Mouse (Mus musculus) kidney, postnatal 4 days (tissue): ENCODE measurements around the gene Ubald2.
A peak's percentile ranks its signal among the peaks of the same experiment; 100 is the strongest.

Source experiments
- DNase-seq, 2 experiments: peaks; one replicate each; pipeline ENCODE4 v3.0.0; 2021; ENCODE audit warnings: mixed read lengths in 2 of 2

Ubald2 gene

GRCm38 (mm10) chr11:116434287-116434966 lies 533 bp downstream of the Ubald2 start:
- peak; percentile 77 to 86 for DNase-seq

GRCm38 (mm10) chr11:116434967-116435752 lies 1.3 kb downstream of the Ubald2 start:
- peak; percentile 40 to 61 for DNase-seq

GRCm38 (mm10) chr11:116435992-116436724 lies 2.3 kb downstream of the Ubald2 start:
- DNase-seq = no peak

GRCm38 (mm10) chr11:116436725-116437331 lies 2.9 kb downstream of the Ubald2 start:
- DNase-seq = peak; percentile 46 to 57

GRCm38 (mm10) chr11:116437541-116437940 lies 3.6 kb downstream of the Ubald2 start:
- DNase-seq = no peak

GRCm38 (mm10) chr11:116439269-116440240 lies 5.7 kb downstream of the Ubald2 start:
- peak in 1 of 2 experiments; percentile 27 for DNase-seq

- peak; percentile 47 to 58 for DNase-seq
Observed at GRCm38 (mm10) chr11:116440408-116441068, 6.6 kb downstream of the Ubald2 start.

GRCm38 (mm10) chr11:116442129-116442866 lies 8.4 kb downstream of the Ubald2 start:
- DNase-seq = no peak

GRCm38 (mm10) chr11:116442867-116443177 lies 8.9 kb downstream of the Ubald2 start:
- peak in 1 of 2 experiments; percentile 34 for DNase-seq

DNA sequence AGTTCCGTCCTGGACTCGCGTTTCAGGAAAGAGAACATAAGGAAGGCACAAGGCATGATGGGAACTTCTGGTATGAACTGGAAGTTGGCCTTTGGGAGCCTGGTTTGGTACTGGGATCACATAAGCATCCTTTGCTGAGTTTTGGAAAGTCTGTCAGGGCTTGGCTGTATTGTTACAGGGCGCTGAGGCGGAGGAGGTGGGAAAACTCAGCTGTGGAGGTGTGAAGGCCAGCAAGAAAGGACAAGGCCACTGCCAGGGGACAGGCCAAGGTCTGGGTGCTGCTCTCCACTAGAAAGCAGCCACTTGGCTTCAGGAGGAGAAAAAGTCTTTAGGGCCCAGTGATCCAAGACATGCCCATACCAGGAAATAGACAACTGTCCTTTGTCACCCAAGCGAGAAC lies 9.4 kb downstream of the Ubald2 start:
- DNase-seq = no peak

DNA sequence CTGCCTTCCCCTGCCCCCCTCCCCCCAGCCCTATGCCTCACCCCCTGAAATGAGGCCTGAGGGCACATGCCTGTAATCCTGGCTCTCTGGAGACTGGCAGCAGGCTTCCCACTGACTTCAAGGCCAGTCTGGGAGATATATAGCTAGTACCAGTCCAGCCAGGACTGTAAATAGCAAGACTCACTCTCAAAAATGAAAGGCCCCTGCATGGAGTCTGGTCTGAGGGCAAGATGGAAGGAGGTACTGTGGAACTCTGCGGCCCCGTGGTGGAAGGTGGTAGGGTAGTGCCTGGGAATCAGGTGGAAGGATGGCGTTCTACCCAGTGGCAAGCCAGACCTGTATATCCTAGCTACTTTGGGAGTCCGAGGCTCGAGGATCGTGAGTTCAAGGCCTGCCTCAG lies 10.0 kb downstream of the Ubald2 start:
- no peak for DNase-seq

GRCm38 (mm10) chr11:116445596-116446307 lies 11.9 kb downstream of the Ubald2 start:
- peak; percentile 96 to 98 for DNase-seq

- DNase-seq = no peak
Observed at GRCm38 (mm10) chr11:116446308-116446887, 12.5 kb downstream of the Ubald2 start.

- DNase-seq = peak in 1 of 2 experiments; percentile 54
Observed at GRCm38 (mm10) chr11:116447822-116448221, 13.9 kb downstream of the Ubald2 start.

GRCm38 (mm10) chr11:116449341-116449740 lies 15.4 kb downstream of the Ubald2 start:
- no peak for DNase-seq

DNA sequence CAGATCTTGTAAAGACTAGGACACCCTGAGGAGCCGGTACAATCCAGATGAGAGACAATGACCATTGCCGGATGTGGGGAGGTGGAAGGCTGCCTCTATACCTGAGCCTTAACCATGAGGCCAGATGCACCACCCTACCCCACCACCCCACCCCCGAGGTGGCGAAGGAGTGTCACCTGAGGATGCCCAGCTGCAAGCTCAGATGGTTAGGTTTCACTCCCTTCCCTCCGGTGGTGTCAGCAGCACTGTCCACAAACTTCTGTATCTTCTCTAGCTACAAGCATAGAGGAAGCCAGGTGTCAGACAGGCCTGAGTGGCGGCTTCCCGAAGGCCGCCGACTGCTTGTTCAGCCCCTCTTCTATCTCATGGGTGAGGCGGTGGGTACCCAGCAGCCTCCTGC lies 20.0 kb downstream of the Ubald2 start:
- no peak for DNase-seq

GRCm38 (mm10) chr11:116456234-116456633 lies 22.3 kb downstream of the Ubald2 start:
- DNase-seq = no peak

GRCm38 (mm10) chr11:116459786-116460185 lies 25.9 kb downstream of the Ubald2 start:
- DNase-seq = no peak

GRCm38 (mm10) chr11:116463338-116463737 lies 29.4 kb downstream of the Ubald2 start:
- DNase-seq = no peak
